Mouse (Mus musculus): ENCODE results near the gene Kalrn. TPM values are rescaled to one million over a fixed set of nuclear protein-coding genes. Genes with fewer than 3 reads are reported as not detected.
A peak's percentile ranks its signal among the peaks of the same experiment; 100 is the strongest.

Gene Kalrn
- polyA plus RNA-seq, 1 experiment, result 278 TPM

GRCm38 (mm10) chr16:34302503-34302902 lies 270.8 kb downstream of the Kalrn start:
- no peak for TF ChIP-seq CTCF (IDR thresholded peaks at IDR 0.05; ENCODE audit: extremely low read depth, insufficient read depth, low read length)
- no peak for TF ChIP-seq POLR2A (IDR thresholded peaks at IDR 0.05; ENCODE audit: extremely low read depth, insufficient read depth, low read length)
- no peak overlapping the region for H3K27ac ChIP-seq (ENCODE audit: insufficient read depth, low read length)

GRCm38 (mm10) chr16:34302063-34302462 lies 271.3 kb downstream of the Kalrn start:
- peak; percentile 58 for TF ChIP-seq CTCF (IDR thresholded peaks at IDR 0.05; ENCODE audit: extremely low read depth, insufficient read depth, low read length)
- no peak for TF ChIP-seq POLR2A (IDR thresholded peaks at IDR 0.05; ENCODE audit: extremely low read depth, insufficient read depth, low read length)
- Histone ChIP-seq H3K27ac (ENCODE audit: insufficient read depth, low read length) (no peak overlapping the region), H3K4me3 (ENCODE audit: insufficient read depth, low read length) (no peak overlapping the region), H3K4me1 (ENCODE audit: control insufficient read depth, insufficient read depth, low read length) (peaks cover 5% of the 10 kb centered on the region)

More at GRCm38 (mm10) chr16:34302503-34302902, 270.8 kb downstream of the Kalrn start:
- H3K4me1 ChIP-seq (ENCODE audit: control insufficient read depth, insufficient read depth, low read length), result peaks cover 5% of the 10 kb centered on the region
- H3K4me3 ChIP-seq (ENCODE audit: insufficient read depth, low read length), result no peak overlapping the region

DNA sequence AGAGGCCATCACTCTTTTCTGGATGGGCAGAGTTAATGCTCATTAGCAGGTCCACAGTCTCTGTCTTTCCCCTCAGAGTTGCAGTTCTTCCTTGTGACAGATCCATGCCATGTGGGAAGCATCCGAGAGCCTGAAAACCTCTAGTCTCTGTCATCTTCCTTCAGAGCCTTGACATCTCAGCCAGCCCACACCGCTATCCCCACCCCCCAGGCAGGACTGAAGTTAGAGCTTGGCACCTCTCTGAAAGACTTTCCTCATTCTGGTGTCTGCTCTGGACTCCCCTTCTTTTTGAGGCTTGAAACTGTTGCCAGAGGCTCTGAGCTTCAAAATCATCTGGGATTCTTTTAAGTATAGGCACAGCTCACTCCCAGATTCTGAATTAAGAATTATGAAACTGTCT lies 274.1 kb downstream of the Kalrn start:
- Histone ChIP-seq H3K4me1 (ENCODE audit: control insufficient read depth, insufficient read depth, low read length) (peaks cover 5% of the 10 kb centered on the region), H3K4me3 (ENCODE audit: insufficient read depth, low read length) (no peak overlapping the region), H3K27ac (ENCODE audit: insufficient read depth, low read length) (no peak overlapping the region)
- TF ChIP-seq POLR2A (IDR thresholded peaks at IDR 0.05; ENCODE audit: extremely low read depth, insufficient read depth, low read length), result no peak
- no peak for TF ChIP-seq CTCF (IDR thresholded peaks at IDR 0.05; ENCODE audit: extremely low read depth, insufficient read depth, low read length)

DNA sequence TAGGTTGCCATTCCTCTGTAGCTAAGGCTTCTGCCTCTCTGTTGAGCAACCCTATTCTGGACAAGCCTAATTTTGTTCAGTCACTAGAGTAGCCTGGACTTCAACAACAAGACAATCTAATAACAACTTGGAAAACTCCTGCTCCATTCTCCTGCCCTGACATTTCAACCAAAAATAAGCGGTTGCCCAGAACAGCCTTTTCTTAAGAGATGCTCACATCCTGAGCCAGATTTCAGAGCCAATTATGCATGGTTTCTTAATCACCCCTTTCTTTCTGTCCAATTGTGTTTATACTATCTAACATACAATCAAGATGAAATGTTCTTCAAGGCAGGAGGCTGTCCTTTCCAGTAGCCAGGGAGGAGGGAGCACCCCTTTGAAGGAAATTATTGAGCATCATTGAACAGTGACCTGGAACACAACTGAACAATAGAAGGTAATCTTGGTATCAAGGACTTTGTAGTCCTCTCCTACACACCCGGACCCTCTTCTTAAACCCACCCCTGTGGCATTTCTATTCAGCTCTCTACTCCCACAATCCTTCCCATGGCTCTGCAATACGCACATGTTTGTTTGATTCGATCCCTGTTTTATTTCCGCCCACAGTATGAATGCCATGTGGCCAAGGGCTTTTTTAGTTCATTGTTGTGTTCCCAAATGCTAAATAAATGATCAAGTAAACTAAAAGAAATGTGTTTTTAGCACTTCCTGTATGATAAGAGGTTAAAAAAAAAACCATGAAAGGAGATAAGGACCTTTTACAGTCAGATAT lies 275.2 kb downstream of the Kalrn start:
- H3K4me1 ChIP-seq (ENCODE audit: control insufficient read depth, insufficient read depth, low read length), result peaks cover 5% of the 10 kb centered on the region
- no peak overlapping the region for H3K4me3 ChIP-seq (ENCODE audit: insufficient read depth, low read length)
- TF ChIP-seq POLR2A (IDR thresholded peaks at IDR 0.05; ENCODE audit: extremely low read depth, insufficient read depth, low read length) (no peak), CTCF (IDR thresholded peaks at IDR 0.05; ENCODE audit: extremely low read depth, insufficient read depth, low read length) (no peak)
- H3K27ac ChIP-seq (ENCODE audit: insufficient read depth, low read length), result no peak overlapping the region; the same call in 1 of the 2 replicates

DNA sequence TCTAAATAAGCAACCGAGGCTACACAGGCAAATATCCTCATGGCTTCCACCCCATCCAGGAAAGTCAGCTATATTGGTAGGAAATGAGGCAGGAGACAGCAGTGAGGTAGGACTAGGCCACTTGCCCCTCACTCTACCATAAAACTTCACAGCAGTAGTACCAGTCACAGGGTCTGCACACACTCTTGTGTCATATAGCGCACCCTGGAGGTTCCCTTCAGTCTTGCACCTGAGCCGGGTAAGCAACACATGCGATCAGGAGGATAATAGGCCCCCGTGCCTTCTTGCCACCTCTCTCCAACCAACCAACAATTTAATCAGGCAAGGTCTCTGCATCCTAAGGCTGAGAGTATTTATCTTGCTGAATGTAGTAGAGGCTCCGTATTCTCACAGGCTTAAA lies 278.8 kb downstream of the Kalrn start:
- Histone ChIP-seq H3K4me3 (ENCODE audit: insufficient read depth, low read length) (no peak overlapping the region), H3K4me1 (ENCODE audit: control insufficient read depth, insufficient read depth, low read length) (peaks cover 1% of the 10 kb centered on the region; the same call in 1 of the 2 replicates), H3K27ac (ENCODE audit: insufficient read depth, low read length) (no peak overlapping the region)
- TF ChIP-seq CTCF (IDR thresholded peaks at IDR 0.05; ENCODE audit: extremely low read depth, insufficient read depth, low read length) (peak; percentile 41; the same call in 1 of the 2 replicates), POLR2A (IDR thresholded peaks at IDR 0.05; ENCODE audit: extremely low read depth, insufficient read depth, low read length) (no peak)

GRCm38 (mm10) chr16:34293675-34294074 lies 279.7 kb downstream of the Kalrn start:
- Histone ChIP-seq H3K4me1 (ENCODE audit: control insufficient read depth, insufficient read depth, low read length) (no peaks in the 10 kb centered on the region), H3K27ac (ENCODE audit: insufficient read depth, low read length) (no peak overlapping the region), H3K4me3 (ENCODE audit: insufficient read depth, low read length) (no peak overlapping the region)
- TF ChIP-seq POLR2A (IDR thresholded peaks at IDR 0.05; ENCODE audit: extremely low read depth, insufficient read depth, low read length) (no peak), CTCF (IDR thresholded peaks at IDR 0.05; ENCODE audit: extremely low read depth, insufficient read depth, low read length) (peak; percentile 17; the same call in 1 of the 2 replicates)

GRCm38 (mm10) chr16:34289583-34289982 lies 283.7 kb downstream of the Kalrn start:
- Histone ChIP-seq H3K4me1 (ENCODE audit: control insufficient read depth, insufficient read depth, low read length) (peaks cover 4% of the 10 kb centered on the region; the same call in 1 of the 2 replicates), H3K27ac (ENCODE audit: insufficient read depth, low read length) (no peak overlapping the region), H3K4me3 (ENCODE audit: insufficient read depth, low read length) (no peak overlapping the region)
- TF ChIP-seq CTCF (IDR thresholded peaks at IDR 0.05; ENCODE audit: extremely low read depth, insufficient read depth, low read length) (peak; percentile 74), POLR2A (IDR thresholded peaks at IDR 0.05; ENCODE audit: extremely low read depth, insufficient read depth, low read length) (no peak)

- Histone ChIP-seq H3K27ac (ENCODE audit: insufficient read depth, low read length) (peak overlapping the region; percentile 90), H3K4me3 (ENCODE audit: insufficient read depth, low read length) (no peak overlapping the region), H3K4me1 (ENCODE audit: control insufficient read depth, insufficient read depth, low read length) (peaks cover 3% of the 10 kb centered on the region)
- TF ChIP-seq POLR2A (IDR thresholded peaks at IDR 0.05; ENCODE audit: extremely low read depth, insufficient read depth, low read length), result no peak
- no peak for TF ChIP-seq CTCF (IDR thresholded peaks at IDR 0.05; ENCODE audit: extremely low read depth, insufficient read depth, low read length)
Measured at GRCm38 (mm10) chr16:34282026-34282425, 291.3 kb downstream of the Kalrn start.

- TF ChIP-seq POLR2A (IDR thresholded peaks at IDR 0.05; ENCODE audit: extremely low read depth, insufficient read depth, low read length) (no peak), CTCF (IDR thresholded peaks at IDR 0.05; ENCODE audit: extremely low read depth, insufficient read depth, low read length) (no peak)
- peaks cover 3% of the 10 kb centered on the region for H3K4me1 ChIP-seq (ENCODE audit: control insufficient read depth, insufficient read depth, low read length)
- H3K27ac ChIP-seq (ENCODE audit: insufficient read depth, low read length), result peak overlapping the region; percentile 20
- H3K4me3 ChIP-seq (ENCODE audit: insufficient read depth, low read length), result no peak overlapping the region
Measured at GRCm38 (mm10) chr16:34279654-34280383, 293.5 kb downstream of the Kalrn start.
